Mouse (Mus musculus): Measurements from ENCODE around the gene Cdyl2. TPM values are rescaled to one million over a fixed set of nuclear protein-coding genes. Genes with fewer than 3 reads are reported as not detected.
A peak's percentile ranks its signal among the peaks of the same experiment; 100 is the strongest.

The Cdyl2 gene
- polyA plus RNA-seq, 1 experiment from 2014 or later = 7.7 TPM

GRCm38 (mm10) chr8:116731976-116732683, 661 bp downstream of the Cdyl2 start:
- Histone ChIP-seq H3K27ac (replicated peaks) (peak overlapping the region; percentile 90), H3K27me3 (replicated peaks; ENCODE audit: low read depth, poor library complexity, severe bottlenecking) (peaks cover 21% of the 10 kb centered on the region), H3K4me1 (peaks cover 13% of the 10 kb centered on the region), H3K9me3 (peaks cover 13% of the 10 kb centered on the region), H3K36me3 (replicated peaks) (peaks cover 9% of the 10 kb centered on the region), H3K4me3 (peak overlapping the region; percentile 84)
- 2% methylated on average over 46 of the region's 46 CpGs for WGBS
- no peak for DNase-seq (ENCODE audit: low spot score)

- no peak overlapping the region for H3K4me3 ChIP-seq
- H3K27me3 ChIP-seq (replicated peaks; ENCODE audit: low read depth, poor library complexity, severe bottlenecking) = no peaks in the 10 kb centered on the region
- no peaks in the 10 kb centered on the region for H3K36me3 ChIP-seq (replicated peaks)
- peaks cover 13% of the 10 kb centered on the region; the same call in 1 of the 2 replicates for H3K9me3 ChIP-seq
- WGBS = 90% methylated on average over 2 of the region's 2 CpGs
- H3K27ac ChIP-seq (replicated peaks) = no peak overlapping the region
- H3K4me1 ChIP-seq = no peaks in the 10 kb centered on the region
- no peak for DNase-seq (ENCODE audit: low spot score)
Measured at GRCm38 (mm10) chr8:116721451-116721850, 11.3 kb downstream of the Cdyl2 start.

- 80% methylated on average over 3 of the region's 3 CpGs for WGBS
- no peaks in the 10 kb centered on the region for H3K27me3 ChIP-seq (replicated peaks; ENCODE audit: low read depth, poor library complexity, severe bottlenecking)
- H3K27ac ChIP-seq (replicated peaks) = no peak overlapping the region
- H3K4me3 ChIP-seq = no peak overlapping the region
- DNase-seq (ENCODE audit: low spot score) = no peak
- H3K9me3 ChIP-seq = peaks cover 5% of the 10 kb centered on the region; the same call in 1 of the 2 replicates
- no peaks in the 10 kb centered on the region for H3K4me1 ChIP-seq
- no peaks in the 10 kb centered on the region for H3K36me3 ChIP-seq (replicated peaks)
Measured at GRCm38 (mm10) chr8:116707496-116707895, 25.3 kb downstream of the Cdyl2 start.

- H3K4me1 ChIP-seq = no peaks in the 10 kb centered on the region
- WGBS = 87% methylated on average over 6 of the region's 6 CpGs
- no peak for DNase-seq (ENCODE audit: low spot score)
Measured at GRCm38 (mm10) chr8:116702501-116702900, 30.3 kb downstream of the Cdyl2 start.

GRCm38 (mm10) chr8:116692931-116693330, 39.9 kb downstream of the Cdyl2 start:
- H3K27me3 ChIP-seq (replicated peaks; ENCODE audit: low read depth, poor library complexity, severe bottlenecking) = no peaks in the 10 kb centered on the region
- DNase-seq (ENCODE audit: low spot score) = no peak
- no peak overlapping the region for H3K27ac ChIP-seq (replicated peaks)
- H3K4me1 ChIP-seq = no peaks in the 10 kb centered on the region
- no peak overlapping the region for H3K4me3 ChIP-seq
- 87% methylated on average over 15 of the region's 15 CpGs for WGBS
- H3K36me3 ChIP-seq (replicated peaks) = no peaks in the 10 kb centered on the region
- no peaks in the 10 kb centered on the region for H3K9me3 ChIP-seq

More at GRCm38 (mm10) chr8:116702501-116702900, 30.3 kb downstream of the Cdyl2 start:
- 0 out of 2 replicates have a peak, but pooled peaks cover 4% of the 10 kb centered on the region for H3K9me3 ChIP-seq
- H3K27me3 ChIP-seq (replicated peaks; ENCODE audit: low read depth, poor library complexity, severe bottlenecking) = no peaks in the 10 kb centered on the region
- H3K36me3 ChIP-seq (replicated peaks) = peaks cover 6% of the 10 kb centered on the region; the same call in 1 of the 2 replicates
- H3K27ac ChIP-seq (replicated peaks) = no peak overlapping the region
- H3K4me3 ChIP-seq = no peak overlapping the region

- Histone ChIP-seq H3K27me3 (replicated peaks; ENCODE audit: low read depth, poor library complexity, severe bottlenecking) (no peaks in the 10 kb centered on the region), H3K9me3 (no peaks in the 10 kb centered on the region), H3K4me3 (no peak overlapping the region), H3K36me3 (replicated peaks) (no peaks in the 10 kb centered on the region), H3K27ac (replicated peaks) (no peak overlapping the region), H3K4me1 (no peaks in the 10 kb centered on the region)
- DNase-seq (ENCODE audit: low spot score) = no peak
- 95% methylated on average over 3 of the region's 3 CpGs for WGBS
Measured at GRCm38 (mm10) chr8:116689741-116690140, 43.0 kb downstream of the Cdyl2 start.

- H3K4me3 ChIP-seq = no peak overlapping the region
- DNase-seq (ENCODE audit: low spot score) = no peak
- WGBS = 94% methylated on average over 1 of the region's 1 CpGs
Measured at GRCm38 (mm10) chr8:116676174-116676573, 56.6 kb downstream of the Cdyl2 start.

GRCm38 (mm10) chr8:116673966-116674805, 58.6 kb downstream of the Cdyl2 start:
- Histone ChIP-seq H3K9me3 (peaks cover 9% of the 10 kb centered on the region), H3K36me3 (replicated peaks) (no peaks in the 10 kb centered on the region), H3K4me1 (no peaks in the 10 kb centered on the region), H3K27me3 (replicated peaks; ENCODE audit: low read depth, poor library complexity, severe bottlenecking) (no peaks in the 10 kb centered on the region), H3K4me3 (no peak overlapping the region), H3K27ac (replicated peaks) (no peak overlapping the region)
- 84% methylated on average over 10 of the region's 10 CpGs for WGBS
- no peak for DNase-seq (ENCODE audit: low spot score)

More at GRCm38 (mm10) chr8:116676174-116676573, 56.6 kb downstream of the Cdyl2 start:
- Histone ChIP-seq H3K36me3 (replicated peaks) (no peaks in the 10 kb centered on the region), H3K9me3 (no peaks in the 10 kb centered on the region), H3K27me3 (replicated peaks; ENCODE audit: low read depth, poor library complexity, severe bottlenecking) (no peaks in the 10 kb centered on the region), H3K27ac (replicated peaks) (no peak overlapping the region), H3K4me1 (no peaks in the 10 kb centered on the region)

GRCm38 (mm10) chr8:116673493-116673892, 59.3 kb downstream of the Cdyl2 start:
- DNase-seq (ENCODE audit: low spot score) = no peak
- H3K9me3 ChIP-seq = peaks cover 12% of the 10 kb centered on the region
- no peaks in the 10 kb centered on the region for H3K27me3 ChIP-seq (replicated peaks; ENCODE audit: low read depth, poor library complexity, severe bottlenecking)
- H3K27ac ChIP-seq (replicated peaks) = no peak overlapping the region
- 87% methylated on average over 8 of the region's 8 CpGs for WGBS
- H3K36me3 ChIP-seq (replicated peaks) = no peaks in the 10 kb centered on the region
- H3K4me1 ChIP-seq = no peaks in the 10 kb centered on the region
- no peak overlapping the region for H3K4me3 ChIP-seq

- 88% methylated on average over 4 of the region's 4 CpGs for WGBS
- no peaks in the 10 kb centered on the region for H3K4me1 ChIP-seq
- H3K4me3 ChIP-seq = no peak overlapping the region
- peaks cover 12% of the 10 kb centered on the region for H3K9me3 ChIP-seq
- no peaks in the 10 kb centered on the region for H3K27me3 ChIP-seq (replicated peaks; ENCODE audit: low read depth, poor library complexity, severe bottlenecking)
- no peak for DNase-seq (ENCODE audit: low spot score)
- no peak overlapping the region for H3K27ac ChIP-seq (replicated peaks)
- no peaks in the 10 kb centered on the region for H3K36me3 ChIP-seq (replicated peaks)
Measured at GRCm38 (mm10) chr8:116673052-116673451, 59.7 kb downstream of the Cdyl2 start.

- H3K4me1 ChIP-seq = no peaks in the 10 kb centered on the region
- no peaks in the 10 kb centered on the region for H3K36me3 ChIP-seq (replicated peaks)
- no peak overlapping the region for H3K27ac ChIP-seq (replicated peaks)
- peaks cover 17% of the 10 kb centered on the region for H3K9me3 ChIP-seq
- WGBS = 60% methylated on average over 5 of the region's 5 CpGs
- H3K4me3 ChIP-seq = no peak overlapping the region
- DNase-seq (ENCODE audit: low spot score) = no peak
- H3K27me3 ChIP-seq (replicated peaks; ENCODE audit: low read depth, poor library complexity, severe bottlenecking) = no peaks in the 10 kb centered on the region
Measured at GRCm38 (mm10) chr8:116671543-116671942, 61.2 kb downstream of the Cdyl2 start.

- Histone ChIP-seq H3K9me3 (peaks cover 17% of the 10 kb centered on the region), H3K36me3 (replicated peaks) (no peaks in the 10 kb centered on the region), H3K4me3 (no peak overlapping the region), H3K27ac (replicated peaks) (no peak overlapping the region), H3K27me3 (replicated peaks; ENCODE audit: low read depth, poor library complexity, severe bottlenecking) (no peaks in the 10 kb centered on the region), H3K4me1 (no peaks in the 10 kb centered on the region)
- no peak for DNase-seq (ENCODE audit: low spot score)
- 80% methylated on average over 7 of the region's 7 CpGs for WGBS
Measured at GRCm38 (mm10) chr8:116670604-116671003, 62.2 kb downstream of the Cdyl2 start.
